Mouse (Mus musculus) kidney, adult 2 months (tissue): Measurements from ENCODE around the gene B230217C12Rik. TPM values are rescaled to one million over a fixed set of nuclear protein-coding genes. Genes with fewer than 3 reads are reported as not detected.

Experiments used
- DNase-seq: peaks from one replicate; pipeline ENCODE4 v3.0.0; 2021
- H3K27ac ChIP-seq: fragments of 200-500 bp; 2 replicates; pipeline ENCODE4 v1.5.1; 2012; ENCODE audit warnings: low read depth, low read length, control low read depth, inconsistent platforms; ENCODE audit not compliant: insufficient read depth
- H3K27me3 ChIP-seq: fragments of 200-500 bp; replicated peaks from 2 replicates; pipeline ENCODE4 v1.6.1; 2012; ENCODE audit warnings: mild to moderate bottlenecking, moderate library complexity, low read length, inconsistent platforms; ENCODE audit not compliant: control insufficient read depth, insufficient read depth
- H3K36me3 ChIP-seq: fragments of 200-500 bp; 2 replicates; pipeline ENCODE4 v1.6.1; 2012; ENCODE audit warnings: mild to moderate bottlenecking, moderate library complexity, low read length, inconsistent platforms; ENCODE audit not compliant: control insufficient read depth, insufficient read depth
- H3K4me1 ChIP-seq: fragments of 200-500 bp; 2 replicates; pipeline ENCODE4 v1.6.1; 2011; ENCODE audit warnings: low read length; ENCODE audit not compliant: control insufficient read depth, insufficient read depth
- H3K4me3 ChIP-seq: fragments of 200-500 bp; 2 replicates; pipeline ENCODE4 v1.5.1; 2011; ENCODE audit warnings: mild to moderate bottlenecking, low read depth, low read length, control low read depth; ENCODE audit not compliant: insufficient read depth
- CTCF ChIP-seq: fragments of 200-500 bp; conservative IDR thresholded peaks from 2 replicates; pipeline ENCODE4 v1.5.1; 2011; ENCODE audit warnings: low read depth, mild to moderate bottlenecking, control low read depth, low read length, moderate library complexity, mixed read lengths; ENCODE audit not compliant: insufficient read depth, insufficient read length
- POLR2A ChIP-seq: fragments of 200-500 bp; IDR thresholded peaks from one replicate; pipeline ENCODE4 v1.6.1; 2011; ENCODE audit warnings: low read depth, low read length, control low read depth
- WGBS: fragments of 180-500 bp; shearing (Covaris S2); methylation state at CpG from one replicate; pipeline ENCODE4 v1.1.7; 2018; 5-methylcytosine and 5-hydroxymethylcytosine counted together
- polyA plus RNA-seq: library from polyadenylated mRNA; depleted of rRNA; stranded (reverse); fragments of >200 nt; gene quantifications from 2 replicates; pipeline ENCODE4 v1.2.3, GENCODE M21; 2012

B230217C12Rik gene
- polyA plus RNA-seq, 1 experiment = 2.0 TPM

DNA sequence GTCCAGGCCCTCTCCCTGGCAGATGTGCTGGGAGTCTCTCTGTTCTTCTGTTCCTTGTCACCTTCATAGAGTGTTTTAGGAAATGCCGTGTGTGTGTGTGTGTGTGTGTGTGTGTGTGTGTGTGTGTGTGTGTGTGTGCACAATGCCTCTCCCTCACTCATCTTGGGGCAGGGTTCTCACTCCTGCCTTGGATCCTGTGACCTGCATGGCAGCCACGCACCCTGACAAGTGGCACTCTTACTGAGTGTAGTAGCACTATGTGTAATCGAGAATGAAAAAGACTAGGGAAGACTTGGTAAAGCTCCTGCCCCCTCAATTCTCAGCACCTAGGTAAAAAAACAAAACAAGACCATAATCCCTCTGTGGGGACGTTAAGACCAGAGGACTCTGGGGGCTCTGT, 21.5 kb upstream of the B230217C12Rik start:
- Histone ChIP-seq H3K27me3 (no peaks in the 10 kb centered on the region), H3K36me3 (no peaks in the 10 kb centered on the region), H3K27ac (peak overlapping the region; percentile 41), H3K4me3 (no peak overlapping the region), H3K4me1 (peaks cover 66% of the 10 kb centered on the region)
- no peak for DNase-seq
- WGBS = 66% methylated on average over 4 of the region's 4 CpGs
- TF ChIP-seq POLR2A = no peak
- no peak for TF ChIP-seq CTCF

DNA sequence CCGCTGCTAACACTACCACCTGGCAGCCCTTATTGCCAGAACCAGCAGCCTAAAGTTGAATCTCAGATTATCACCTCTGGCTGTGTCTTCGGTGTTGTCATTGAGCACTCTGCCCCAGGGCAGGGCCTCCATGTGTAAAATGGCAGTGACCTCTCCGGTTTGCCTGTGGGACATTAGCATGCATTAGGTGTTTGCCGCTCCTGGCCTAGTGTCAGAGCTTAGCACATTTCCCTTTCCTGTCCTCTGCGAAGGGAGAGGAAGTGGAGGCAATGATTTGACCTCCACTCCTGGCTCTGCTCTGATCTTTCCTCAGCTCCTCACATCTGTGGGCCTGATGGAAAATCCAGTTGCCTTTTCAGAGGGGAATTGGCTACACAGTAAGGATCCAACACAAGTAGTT, 20.7 kb upstream of the B230217C12Rik start:
- H3K27ac ChIP-seq = peak overlapping the region; percentile 22; the same call in 1 of the 2 replicates

DNA sequence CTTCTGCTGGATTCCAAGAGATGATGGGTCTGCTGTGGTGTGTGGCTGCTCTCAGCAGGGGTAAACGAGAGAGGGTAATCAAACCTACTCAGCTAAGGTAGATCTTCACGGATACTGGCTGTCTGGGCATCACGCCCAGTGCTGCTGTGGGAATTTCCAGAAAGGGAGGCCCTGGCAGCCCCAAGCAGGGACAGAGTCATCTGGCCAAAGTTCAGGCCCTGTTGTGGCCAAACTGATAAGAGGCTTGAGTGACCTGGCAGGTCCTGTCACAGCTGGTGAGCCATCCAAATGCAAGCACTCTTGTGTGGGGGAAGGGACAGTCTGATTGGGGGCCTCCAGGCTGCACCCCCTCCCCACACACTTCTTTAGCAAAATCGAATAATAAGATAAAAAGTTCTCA, 19.7 kb upstream of the B230217C12Rik start:
- 28% methylated on average over 4 of the region's 4 CpGs for WGBS
- H3K27ac ChIP-seq = peak overlapping the region; percentile 22

More for the DNA sequence above, 20.7 kb upstream of the B230217C12Rik start:
- WGBS = 48% methylated on average over 5 of the region's 5 CpGs
- no peaks in the 10 kb centered on the region for H3K36me3 ChIP-seq
- H3K27me3 ChIP-seq = no peaks in the 10 kb centered on the region
- H3K4me1 ChIP-seq = peaks cover 63% of the 10 kb centered on the region
- no peak for TF ChIP-seq POLR2A
- no peak for TF ChIP-seq CTCF
- H3K4me3 ChIP-seq = no peak overlapping the region
- peak; percentile 61 for DNase-seq

DNA sequence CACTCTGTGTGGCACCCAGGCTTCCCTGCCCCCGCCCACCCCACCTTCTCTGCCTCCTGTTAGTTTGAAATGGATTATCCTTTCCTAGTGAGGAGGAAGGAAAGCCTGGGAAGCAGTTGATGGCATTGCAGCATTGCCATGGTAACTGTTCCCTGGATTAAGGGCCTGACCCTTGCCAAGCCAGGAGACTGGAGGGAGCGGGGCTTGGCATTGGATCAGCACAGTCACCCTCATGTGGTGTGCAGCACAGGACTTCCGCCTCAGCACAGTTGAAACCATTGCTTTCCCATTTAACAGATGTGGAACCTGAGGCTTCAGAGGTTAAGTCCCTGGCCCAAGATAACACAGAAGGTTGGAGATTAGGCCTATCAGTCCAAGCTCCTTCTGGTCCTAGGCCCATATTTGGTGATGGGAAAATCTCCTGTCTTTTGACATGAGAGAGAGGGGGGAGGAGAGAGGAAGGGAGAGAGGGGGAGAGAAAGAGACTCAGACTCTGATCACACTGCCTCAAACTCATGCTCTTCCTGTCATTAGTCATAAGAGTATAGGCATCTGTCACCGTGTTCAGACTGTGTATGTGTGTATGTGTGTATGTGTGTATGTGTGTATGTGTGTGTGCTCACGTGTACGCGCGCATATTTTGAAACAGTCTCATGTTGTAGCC, 19.0 kb upstream of the B230217C12Rik start:
- DNase-seq = peak; percentile 55
- H3K4me1 ChIP-seq = peaks cover 49% of the 10 kb centered on the region

More for the DNA sequence above, 19.7 kb upstream of the B230217C12Rik start:
- TF ChIP-seq POLR2A = no peak
- Histone ChIP-seq H3K36me3 (no peaks in the 10 kb centered on the region), H3K4me1 (peaks cover 55% of the 10 kb centered on the region), H3K27me3 (no peaks in the 10 kb centered on the region), H3K4me3 (no peak overlapping the region)
- DNase-seq = peak; percentile 96

DNA sequence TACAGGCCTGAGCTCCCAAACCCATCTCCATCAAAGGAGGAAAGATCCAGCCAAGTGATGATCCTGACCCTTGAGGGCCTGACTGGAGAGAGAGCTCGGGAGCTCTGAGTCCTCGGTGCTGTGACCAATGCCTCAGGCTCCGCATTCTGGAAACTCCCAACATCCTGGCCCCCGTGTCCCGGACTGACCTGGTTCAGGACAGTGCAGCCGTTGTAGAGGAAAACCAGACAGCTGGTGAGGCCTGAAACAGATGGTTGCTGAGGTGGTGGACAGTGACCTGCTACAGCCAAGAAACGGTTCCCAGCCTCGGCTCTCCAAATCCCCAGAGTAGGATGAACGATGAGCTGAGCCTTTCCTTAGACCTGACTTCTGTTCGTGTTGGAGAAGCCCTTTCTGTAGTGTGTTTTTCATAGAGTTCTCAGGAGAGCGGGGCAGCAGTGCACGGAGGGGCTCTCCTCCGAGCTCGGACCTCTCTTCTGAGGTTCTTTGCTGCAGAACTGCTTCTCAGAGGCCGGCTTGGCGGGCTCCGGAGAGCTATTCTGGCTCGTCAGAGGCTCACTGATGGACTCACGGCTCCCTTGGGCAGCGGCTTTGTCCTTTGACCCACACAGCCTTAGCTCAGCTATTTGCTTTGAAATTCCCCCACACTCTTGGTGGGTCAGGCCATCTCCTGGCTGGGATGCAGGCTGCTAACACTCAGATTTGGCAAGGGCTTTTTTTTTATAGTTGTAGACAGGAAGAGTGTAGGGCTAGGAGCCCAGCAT, 17.6 kb upstream of the B230217C12Rik start:
- no peak overlapping the region for H3K4me3 ChIP-seq
- H3K4me1 ChIP-seq = peaks cover 39% of the 10 kb centered on the region
- WGBS = 37% methylated on average over 20 of the region's 20 CpGs
- no peaks in the 10 kb centered on the region for H3K36me3 ChIP-seq
- H3K27ac ChIP-seq = peak overlapping the region; percentile 26; the same call in 1 of the 2 replicates
- TF ChIP-seq CTCF = no peak
- DNase-seq = peak; percentile 65
- H3K27me3 ChIP-seq = no peaks in the 10 kb centered on the region

More for the DNA sequence above, 19.0 kb upstream of the B230217C12Rik start:
- 78% methylated on average over 8 of the region's 8 CpGs for WGBS
- Histone ChIP-seq H3K27ac (peak overlapping the region; percentile 5), H3K4me3 (no peak overlapping the region), H3K27me3 (no peaks in the 10 kb centered on the region), H3K36me3 (no peaks in the 10 kb centered on the region)
- TF ChIP-seq CTCF = no peak
- TF ChIP-seq POLR2A = no peak

DNA sequence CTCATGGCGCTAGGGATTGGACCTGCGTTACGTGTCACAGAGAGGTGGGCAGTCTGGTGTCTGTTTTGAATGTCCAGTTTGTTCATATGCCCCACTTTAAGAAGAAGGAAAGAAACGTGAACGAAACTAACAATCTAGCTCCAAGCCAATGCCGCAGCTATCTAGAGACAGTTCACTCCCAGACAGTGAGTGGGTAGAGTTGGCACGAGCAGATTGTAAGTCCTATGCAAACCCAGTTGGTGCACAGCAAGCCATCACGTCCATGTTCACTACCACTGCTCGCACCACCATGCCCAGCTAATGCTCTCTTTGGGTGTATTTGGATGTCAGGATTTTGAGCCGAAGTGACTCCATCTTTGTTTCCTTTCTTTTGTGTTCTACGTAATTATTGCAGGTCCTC, 16.4 kb upstream of the B230217C12Rik start:
- no peak for DNase-seq
- 96% methylated on average over 11 of the region's 11 CpGs for WGBS
- no peak for TF ChIP-seq POLR2A
- no peak for TF ChIP-seq CTCF
- Histone ChIP-seq H3K27me3 (no peaks in the 10 kb centered on the region), H3K27ac (no peak overlapping the region), H3K4me3 (no peak overlapping the region), H3K36me3 (no peaks in the 10 kb centered on the region), H3K4me1 (peaks cover 32% of the 10 kb centered on the region)

DNA sequence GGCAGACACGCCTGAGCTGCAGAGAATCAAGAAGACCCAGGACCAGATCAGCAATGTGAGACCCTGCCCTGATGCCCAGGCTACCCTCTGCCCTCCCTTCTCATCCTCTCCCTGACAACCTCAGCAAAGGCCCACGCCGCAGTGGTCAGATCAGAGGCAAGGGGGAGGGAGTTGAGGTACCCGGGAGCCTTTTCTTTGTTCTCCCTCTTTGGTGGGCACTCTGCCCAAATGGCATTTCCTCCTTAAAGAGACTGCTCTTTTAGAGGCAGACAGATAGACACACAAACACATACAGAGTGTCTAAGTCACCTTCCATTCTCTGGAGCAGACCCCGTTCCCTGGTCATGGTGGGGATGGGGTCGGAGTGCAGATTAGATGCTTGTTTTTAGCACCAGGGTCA, 15.7 kb upstream of the B230217C12Rik start:
- WGBS = 48% methylated on average over 6 of the region's 6 CpGs
- no peak for DNase-seq
- no peaks in the 10 kb centered on the region for H3K27me3 ChIP-seq
- no peak overlapping the region for H3K4me3 ChIP-seq
- TF ChIP-seq POLR2A (no peak), CTCF (no peak)
- no peaks in the 10 kb centered on the region for H3K36me3 ChIP-seq
- H3K27ac ChIP-seq = no peak overlapping the region
- H3K4me1 ChIP-seq = peaks cover 30% of the 10 kb centered on the region
